Mouse (Mus musculus) hindbrain, embryonic 13.5 days (tissue): ENCODE measurements at regions not wholly inside any gene's neighbourhood (a gene's known extent, or its start where the extent isn't known, plus 50 kb on each side); places are given as distances from the start of the nearest gene placed in this dataset.

Experiments used
- ATAC-seq: fragments of 200-750 bp; cut with Nextera tagmentation; 2 replicates; pipeline ENCODE4 v1.8.0; 2017; ENCODE audit warnings: moderate TSS enrichment; ENCODE audit not compliant: low FRiP score
- H3K27ac ChIP-seq: fragments of 300-500 bp; sonication (generic); 2 replicates; pipeline ENCODE4 v1.5.1; 2015; ENCODE audit warnings: inconsistent platforms, mild to moderate bottlenecking, moderate library complexity
- H3K27me3 ChIP-seq: fragments of 300-500 bp; sonication (generic); 2 replicates; pipeline ENCODE4 v1.6.1; 2015; ENCODE audit warnings: mild to moderate bottlenecking, inconsistent platforms
- H3K36me3 ChIP-seq: fragments of 300-500 bp; sonication (generic); 2 replicates; pipeline ENCODE4 v1.6.1; 2015; ENCODE audit warnings: mild to moderate bottlenecking, inconsistent platforms
- H3K4me1 ChIP-seq: fragments of 300-500 bp; sonication (generic); replicated peaks from 2 replicates; pipeline ENCODE4 v1.6.1; 2015; ENCODE audit warnings: inconsistent platforms
- H3K4me2 ChIP-seq: fragments of 300-500 bp; sonication (generic); 2 replicates; pipeline ENCODE4 v1.6.1; 2015; ENCODE audit warnings: inconsistent platforms, mild to moderate bottlenecking, moderate library complexity
- H3K4me3 ChIP-seq: fragments of 300-500 bp; sonication (generic); 2 replicates; pipeline ENCODE4 v1.5.1; 2015; ENCODE audit warnings: mild to moderate bottlenecking, inconsistent platforms
- H3K9ac ChIP-seq: fragments of 300-500 bp; sonication (generic); 2 replicates; pipeline ENCODE4 v1.6.1; 2015; ENCODE audit warnings: mild to moderate bottlenecking, inconsistent platforms
- H3K9me3 ChIP-seq: fragments of 300-500 bp; sonication (generic); 2 replicates; pipeline ENCODE4 v1.6.1; 2016; ENCODE audit warnings: inconsistent platforms
- WGBS: fragments of 180-500 bp; shearing (Covaris S2); methylation state at CpG from one replicate; pipeline ENCODE4 v1.1.7; 2015; 5-methylcytosine and 5-hydroxymethylcytosine counted together

GRCm38 (mm10) chr16:5483337-5483736 is 227.6 kb upstream of the Eef2kmt start:
- H3K4me1 ChIP-seq = no peaks in the 10 kb centered on the region
- no peak overlapping the region for H3K27ac ChIP-seq
- H3K27me3 ChIP-seq = peaks cover 5% of the 10 kb centered on the region
- H3K9ac ChIP-seq = no peak overlapping the region
- no peaks in the 10 kb centered on the region for H3K36me3 ChIP-seq
- H3K4me3 ChIP-seq = no peak overlapping the region
- H3K4me2 ChIP-seq = no peak overlapping the region
- H3K9me3 ChIP-seq = no peaks in the 10 kb centered on the region
- WGBS = 16% methylated on average over 6 of the region's 6 CpGs
- no peak for ATAC-seq

GRCm38 (mm10) chr16:5480148-5480547 is 224.4 kb upstream of the Eef2kmt start:
- peaks cover 5% of the 10 kb centered on the region for H3K27me3 ChIP-seq
- ATAC-seq = no peak
- no peak overlapping the region for H3K27ac ChIP-seq
- H3K4me2 ChIP-seq = no peak overlapping the region
- peaks cover 9% of the 10 kb centered on the region; the same call in 1 of the 2 replicates for H3K4me1 ChIP-seq
- no peaks in the 10 kb centered on the region for H3K9me3 ChIP-seq
- H3K4me3 ChIP-seq = no peak overlapping the region
- H3K9ac ChIP-seq = no peak overlapping the region
- WGBS = 77% methylated on average over 1 of the region's 1 CpGs
- no peaks in the 10 kb centered on the region for H3K36me3 ChIP-seq

GRCm38 (mm10) chr16:5478970-5479369 is 223.2 kb upstream of the Eef2kmt start:
- Histone ChIP-seq H3K36me3 (no peaks in the 10 kb centered on the region), H3K9me3 (no peaks in the 10 kb centered on the region), H3K9ac (no peak overlapping the region), H3K4me3 (no peak overlapping the region), H3K4me1 (peaks cover 19% of the 10 kb centered on the region), H3K27ac (no peak overlapping the region), H3K27me3 (peaks cover 2% of the 10 kb centered on the region), H3K4me2 (no peak overlapping the region)
- ATAC-seq = no peak

GRCm38 (mm10) chr16:5471321-5471720 is 215.5 kb upstream of the Eef2kmt start:
- Histone ChIP-seq H3K9me3 (no peaks in the 10 kb centered on the region), H3K27ac (no peak overlapping the region), H3K4me2 (no peak overlapping the region), H3K4me3 (no peak overlapping the region), H3K27me3 (peaks cover 9% of the 10 kb centered on the region; the same call in 1 of the 2 replicates), H3K4me1 (peaks cover 28% of the 10 kb centered on the region), H3K9ac (no peak overlapping the region), H3K36me3 (no peaks in the 10 kb centered on the region)
- no peak for ATAC-seq
- WGBS = 18% methylated on average over 5 of the region's 5 CpGs

- Histone ChIP-seq H3K4me1 (no peaks in the 10 kb centered on the region), H3K9ac (no peak overlapping the region), H3K4me3 (no peak overlapping the region), H3K27me3 (peaks cover 9% of the 10 kb centered on the region; the same call in 1 of the 2 replicates), H3K9me3 (no peaks in the 10 kb centered on the region), H3K36me3 (no peaks in the 10 kb centered on the region), H3K4me2 (no peak overlapping the region), H3K27ac (no peak overlapping the region)
- no peak for ATAC-seq
- 9% methylated on average over 3 of the region's 3 CpGs for WGBS
These were observed 211.8 kb upstream of the Eef2kmt start for GRCm38 (mm10) chr16:5467587-5467986.

- no peak overlapping the region for H3K4me2 ChIP-seq
- H3K9ac ChIP-seq = no peak overlapping the region
- H3K36me3 ChIP-seq = no peaks in the 10 kb centered on the region
- H3K4me1 ChIP-seq = no peaks in the 10 kb centered on the region
- no peak overlapping the region for H3K27ac ChIP-seq
- no peak overlapping the region for H3K4me3 ChIP-seq
- no peaks in the 10 kb centered on the region for H3K9me3 ChIP-seq
- ATAC-seq = no peak
- 63% methylated on average over 2 of the region's 2 CpGs for WGBS
- peaks cover 9% of the 10 kb centered on the region; the same call in 1 of the 2 replicates for H3K27me3 ChIP-seq
These were observed 211.0 kb upstream of the Eef2kmt start for GRCm38 (mm10) chr16:5466760-5467159.

- Histone ChIP-seq H3K9ac (no peak overlapping the region), H3K27me3 (no peaks in the 10 kb centered on the region; the same call in 1 of the 2 replicates), H3K9me3 (no peaks in the 10 kb centered on the region), H3K4me3 (no peak overlapping the region), H3K4me2 (no peak overlapping the region), H3K27ac (no peak overlapping the region), H3K36me3 (no peaks in the 10 kb centered on the region), H3K4me1 (peaks cover 11% of the 10 kb centered on the region)
- WGBS = 5% methylated on average over 5 of the region's 5 CpGs
- ATAC-seq = no peak
These were observed 199.7 kb upstream of the Eef2kmt start for GRCm38 (mm10) chr16:5455352-5455965.

GRCm38 (mm10) chr16:5454243-5454642 is 198.5 kb upstream of the Eef2kmt start:
- H3K27me3 ChIP-seq = no peaks in the 10 kb centered on the region; the same call in 1 of the 2 replicates
- H3K9ac ChIP-seq = no peak overlapping the region
- peaks cover 11% of the 10 kb centered on the region for H3K4me1 ChIP-seq
- no peak overlapping the region for H3K27ac ChIP-seq
- H3K4me3 ChIP-seq = no peak overlapping the region
- no peak for ATAC-seq
- 10% methylated on average over 6 of the region's 6 CpGs for WGBS
- no peak overlapping the region for H3K4me2 ChIP-seq
- H3K9me3 ChIP-seq = no peaks in the 10 kb centered on the region
- H3K36me3 ChIP-seq = no peaks in the 10 kb centered on the region

- ATAC-seq = no peak
- Histone ChIP-seq H3K4me2 (no peak overlapping the region), H3K9ac (no peak overlapping the region), H3K27ac (no peak overlapping the region), H3K36me3 (no peaks in the 10 kb centered on the region), H3K4me1 (peaks cover 11% of the 10 kb centered on the region), H3K9me3 (no peaks in the 10 kb centered on the region), H3K27me3 (no peaks in the 10 kb centered on the region; the same call in 1 of the 2 replicates), H3K4me3 (no peak overlapping the region)
- WGBS = 89% methylated on average over 6 of the region's 6 CpGs
These were observed 197.2 kb upstream of the Eef2kmt start for GRCm38 (mm10) chr16:5452971-5453370.

- no peak overlapping the region for H3K9ac ChIP-seq
- no peaks in the 10 kb centered on the region for H3K4me1 ChIP-seq
- 74% methylated on average over 6 of the region's 6 CpGs for WGBS
- H3K27me3 ChIP-seq = no peaks in the 10 kb centered on the region
- no peaks in the 10 kb centered on the region for H3K36me3 ChIP-seq
- H3K9me3 ChIP-seq = no peaks in the 10 kb centered on the region
- no peak for ATAC-seq
- no peak overlapping the region for H3K4me3 ChIP-seq
- H3K27ac ChIP-seq = no peak overlapping the region
- no peak overlapping the region for H3K4me2 ChIP-seq
These were observed 190.0 kb upstream of the Eef2kmt start for GRCm38 (mm10) chr16:5445776-5446175.

- no peaks in the 10 kb centered on the region for H3K36me3 ChIP-seq
- no peak for ATAC-seq
- H3K4me3 ChIP-seq = no peak overlapping the region
- H3K9ac ChIP-seq = no peak overlapping the region
- H3K4me1 ChIP-seq = no peaks in the 10 kb centered on the region
- H3K27ac ChIP-seq = no peak overlapping the region
- H3K27me3 ChIP-seq = no peaks in the 10 kb centered on the region
- no peak overlapping the region for H3K4me2 ChIP-seq
- H3K9me3 ChIP-seq = no peaks in the 10 kb centered on the region
- 54% methylated on average over 2 of the region's 2 CpGs for WGBS
These were observed 189.0 kb upstream of the Eef2kmt start for GRCm38 (mm10) chr16:5444785-5445184.

GRCm38 (mm10) chr16:5439717-5440116 is 183.9 kb upstream of the Eef2kmt start:
- H3K9ac ChIP-seq = no peak overlapping the region
- no peak overlapping the region for H3K4me2 ChIP-seq
- no peak overlapping the region for H3K4me3 ChIP-seq
- no peaks in the 10 kb centered on the region for H3K27me3 ChIP-seq
- ATAC-seq = no peak
- no peaks in the 10 kb centered on the region for H3K36me3 ChIP-seq
- H3K9me3 ChIP-seq = no peaks in the 10 kb centered on the region
- no peaks in the 10 kb centered on the region for H3K4me1 ChIP-seq
- 86% methylated on average over 2 of the region's 2 CpGs for WGBS
- no peak overlapping the region for H3K27ac ChIP-seq

- Histone ChIP-seq H3K9me3 (no peaks in the 10 kb centered on the region), H3K27me3 (no peaks in the 10 kb centered on the region), H3K9ac (no peak overlapping the region), H3K4me3 (no peak overlapping the region), H3K27ac (no peak overlapping the region), H3K4me2 (no peak overlapping the region), H3K4me1 (no peaks in the 10 kb centered on the region), H3K36me3 (no peaks in the 10 kb centered on the region)
- WGBS = 87% methylated on average over 2 of the region's 2 CpGs
- ATAC-seq = no peak
These were observed 182.6 kb upstream of the Eef2kmt start for GRCm38 (mm10) chr16:5438405-5438804.
